Mouse (Mus musculus): ENCODE results near the gene Slc30a2. TPM values are rescaled to one million over a fixed set of nuclear protein-coding genes. Genes with fewer than 3 reads are reported as not detected.
"Not testable (repeated sequence)": the region's sequence is repeated elsewhere in the genome, so short reads cannot be mapped to it uniquely, and the experiment has no call there.

Gene Slc30a2
- total RNA-seq, 2 experiments from 2014 or later, result not detected

DNA sequence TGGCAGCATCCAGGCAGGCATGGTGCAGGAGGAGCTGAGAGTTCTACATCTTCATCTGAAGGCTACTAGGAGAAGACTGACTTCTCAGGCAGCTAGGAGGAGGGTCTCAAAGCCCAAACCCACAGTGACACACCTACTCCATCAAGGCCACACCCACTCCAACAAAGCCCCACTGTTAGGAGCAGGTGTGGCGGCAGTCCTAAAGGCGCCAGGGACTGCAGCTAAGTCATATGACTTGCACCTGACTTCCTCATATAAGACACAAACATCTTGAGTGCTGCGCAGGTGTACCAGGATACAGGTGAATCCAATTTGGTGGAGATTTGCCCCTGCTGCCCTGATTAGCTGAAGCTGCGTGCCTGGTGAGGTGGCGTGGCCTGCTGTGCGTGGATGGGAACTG lies 40.8 kb downstream of the Slc30a2 start, which contains the start of gene Extl1:
TSS of gene Extl1 (minus strand) at position 101 of the 400 bp plus-strand sequence.
- DNase-seq (ENCODE audit: extremely low spot score in 1 of 2, low spot score in 2 of 2); intact Hi-C loops (cut with DNase I): not testable (repeated sequence)

DNA sequence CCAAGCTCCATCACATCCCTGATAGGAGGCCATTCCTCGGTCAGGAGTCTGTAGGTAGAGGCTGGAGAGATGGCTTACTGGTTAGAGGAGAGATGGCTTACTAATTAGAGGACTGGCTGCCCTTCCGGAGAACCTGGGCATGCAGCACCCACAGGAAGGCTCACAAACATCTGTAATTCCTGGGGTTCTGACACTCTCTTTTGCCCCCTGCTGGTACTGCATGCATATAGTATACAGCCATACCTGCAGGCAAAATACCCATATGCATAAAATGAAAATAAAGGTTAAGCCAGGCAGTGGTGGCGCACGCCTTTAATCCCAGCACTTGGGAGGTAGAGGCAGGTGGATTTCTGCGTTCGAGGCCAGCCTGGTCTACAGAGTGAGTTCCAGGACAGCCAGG lies 44.3 kb downstream of the Slc30a2 start:
- DNase-seq (ENCODE audit: extremely low spot score in 1 of 2, low spot score in 2 of 2), result no peak
- intact Hi-C loops (cut with DNase I), result no loop called here

DNA sequence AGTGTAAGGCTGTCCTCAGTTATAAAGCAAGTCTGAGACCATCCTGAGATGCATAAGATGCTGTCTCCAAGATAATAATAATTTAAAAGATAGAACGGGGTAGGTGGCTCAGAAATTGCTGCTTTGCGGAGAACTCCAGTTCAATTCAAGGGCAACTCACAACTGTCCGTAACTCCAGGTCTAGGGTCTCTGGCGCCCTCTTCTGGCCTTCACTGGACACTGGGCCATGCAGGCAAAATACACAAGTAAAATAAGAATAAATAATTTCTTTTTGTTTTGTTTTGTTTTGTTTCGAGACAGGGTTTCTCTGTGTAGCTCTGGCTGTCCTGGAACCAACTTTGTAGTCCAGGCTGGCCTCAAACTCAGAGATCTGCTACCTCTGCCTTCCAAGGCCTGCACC lies 45.4 kb downstream of the Slc30a2 start:
- intact Hi-C loops (cut with DNase I), result no loop called here
- DNase-seq (ENCODE audit: extremely low spot score in 1 of 2, low spot score in 2 of 2), result peak in 1 of 2 experiments; percentile 64

DNA sequence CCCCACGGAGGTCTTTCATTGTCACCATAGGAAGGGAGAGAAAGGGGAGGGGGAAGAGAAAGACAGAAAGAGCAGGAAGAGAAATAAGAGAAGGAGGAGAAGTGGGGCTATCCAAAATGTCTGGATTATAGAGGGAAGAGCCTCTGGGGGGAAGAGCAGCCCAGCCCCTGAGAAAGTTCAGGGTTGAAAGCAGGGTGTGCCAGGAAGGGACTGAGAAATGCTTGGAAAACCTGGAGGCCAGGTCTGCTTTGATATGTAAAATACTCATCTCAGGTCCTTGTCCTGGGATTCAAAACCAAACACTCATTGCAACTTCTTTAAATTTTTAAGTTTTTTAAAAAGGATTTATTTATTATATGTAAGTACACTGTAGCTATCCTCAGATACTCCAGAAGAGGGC lies 48.7 kb downstream of the Slc30a2 start:
- DNase-seq (ENCODE audit: extremely low spot score in 1 of 2, low spot score in 2 of 2), result no peak
- intact Hi-C loops (cut with DNase I), result no loop called here

DNA sequence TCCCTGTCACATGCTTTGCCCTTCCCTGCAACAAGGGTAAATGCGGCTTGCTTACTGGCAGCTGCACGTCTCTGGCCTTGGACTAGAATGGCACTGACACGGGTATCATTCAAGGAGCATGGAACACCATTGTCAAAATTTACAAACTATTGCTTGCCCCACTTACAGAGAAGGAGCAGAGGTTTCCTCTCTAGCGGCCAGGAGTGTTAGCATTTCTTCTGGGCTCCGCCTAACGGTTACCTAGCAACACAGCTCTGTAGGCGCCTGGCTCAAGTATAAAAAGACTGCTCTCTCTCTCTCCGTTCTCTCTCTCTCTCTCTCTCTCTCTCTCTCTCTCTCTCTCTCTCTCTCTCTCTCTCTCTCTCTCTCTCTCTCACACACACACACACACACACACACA lies 49.6 kb downstream of the Slc30a2 start:
- intact Hi-C loops (cut with DNase I), result no loop called here
- no peak for DNase-seq (ENCODE audit: extremely low spot score in 1 of 2, low spot score in 2 of 2)

DNA sequence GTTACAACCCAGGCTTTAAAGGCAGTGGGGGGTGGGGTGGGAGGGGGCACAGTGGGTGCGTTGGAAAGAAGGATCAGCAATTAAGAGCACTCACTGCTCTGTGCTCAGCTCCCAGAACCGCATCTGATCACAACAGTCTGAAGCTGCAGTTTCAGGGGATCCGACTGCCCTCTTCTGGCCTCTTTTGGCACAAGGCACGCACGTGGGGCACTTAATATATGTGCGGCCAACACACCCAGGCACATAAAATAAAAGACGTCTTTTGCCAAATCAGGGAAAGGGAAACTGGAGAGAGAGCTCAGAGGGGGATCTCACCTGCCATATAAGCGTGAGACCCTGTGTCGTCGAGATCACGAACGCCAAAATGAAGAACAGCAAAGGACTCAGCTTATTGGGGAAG lies 50.0 kb downstream of the Slc30a2 start:
- intact Hi-C loops (cut with DNase I), result no loop called here
- DNase-seq (ENCODE audit: extremely low spot score in 1 of 2, low spot score in 2 of 2), result peak in 1 of 2 experiments; percentile 50

DNA sequence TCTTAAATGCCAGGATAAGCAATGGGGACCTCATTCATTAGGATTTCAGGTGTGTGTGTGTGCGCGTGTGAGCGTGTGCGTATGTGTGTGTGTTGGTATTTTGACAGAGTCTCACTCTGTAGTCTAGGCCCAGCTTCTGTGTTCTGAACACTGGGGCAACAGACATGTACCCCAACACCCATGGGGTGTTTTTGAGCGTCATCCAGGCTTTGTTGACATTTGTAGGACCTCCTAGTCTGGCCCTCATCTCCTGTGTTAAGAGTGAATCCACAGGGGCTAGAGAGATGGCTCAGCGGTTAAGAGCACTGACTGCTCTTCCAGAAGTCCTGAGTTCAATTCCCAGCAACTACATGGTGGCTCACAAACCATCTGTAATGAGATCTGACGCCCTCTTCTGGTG lies 52.2 kb downstream of the Slc30a2 start:
- intact Hi-C loops (cut with DNase I), result no loop called here
- no peak for DNase-seq (ENCODE audit: extremely low spot score in 1 of 2, low spot score in 2 of 2)

DNA sequence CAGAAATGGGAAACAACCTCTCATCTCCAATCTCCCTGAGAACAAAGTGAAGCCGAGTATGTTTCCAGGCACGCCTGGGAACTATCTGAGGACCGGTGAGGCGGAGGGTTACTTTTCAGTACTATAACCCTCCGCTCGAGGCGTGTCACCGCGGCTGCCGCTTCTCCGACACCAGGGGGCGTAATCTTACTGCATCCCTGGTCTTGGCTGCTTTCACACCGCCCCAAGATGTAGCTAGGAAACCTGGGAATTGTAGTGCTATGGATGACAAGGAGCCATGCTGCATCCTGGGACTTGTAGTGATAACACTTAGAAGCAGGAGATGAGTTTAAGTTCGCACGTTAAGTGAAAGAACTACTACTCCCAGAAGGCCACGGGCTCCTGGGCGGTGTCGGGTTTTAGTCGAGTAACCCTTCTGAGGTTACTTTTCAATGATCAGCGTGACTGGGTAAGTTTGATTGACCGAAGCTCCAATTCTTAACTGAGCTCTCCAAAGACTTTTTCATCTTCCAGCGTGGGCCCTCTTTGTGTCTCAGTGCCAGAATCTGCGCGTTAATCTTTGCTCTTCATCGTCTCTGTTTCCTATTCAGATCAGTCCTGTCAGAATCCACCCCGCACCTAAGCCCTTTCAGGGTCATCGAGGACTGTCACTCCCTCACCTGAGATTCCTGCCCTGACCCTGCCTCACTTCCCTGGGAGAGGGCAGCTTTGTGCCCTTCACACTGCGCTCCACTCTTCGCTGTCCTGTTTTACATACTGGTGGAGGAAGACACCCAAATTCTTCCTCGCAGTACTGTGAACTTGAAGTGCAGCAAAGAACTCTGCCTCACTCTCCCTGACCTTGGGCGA lies 53.2 kb downstream of the Slc30a2 start, which contains the start of gene Pafah2:
TSS of gene Pafah2 (plus strand) at position 344 of the 849 bp plus-strand sequence.
- intact Hi-C loops (cut with DNase I), result loop anchor here (2.0 kb wide), 2 partner anchors 75 to 83 kb away; no protein-coding TSS in a partner anchor
- peak; percentile 95 to 98 for DNase-seq (ENCODE audit: extremely low spot score in 1 of 2, low spot score in 2 of 2)

DNA sequence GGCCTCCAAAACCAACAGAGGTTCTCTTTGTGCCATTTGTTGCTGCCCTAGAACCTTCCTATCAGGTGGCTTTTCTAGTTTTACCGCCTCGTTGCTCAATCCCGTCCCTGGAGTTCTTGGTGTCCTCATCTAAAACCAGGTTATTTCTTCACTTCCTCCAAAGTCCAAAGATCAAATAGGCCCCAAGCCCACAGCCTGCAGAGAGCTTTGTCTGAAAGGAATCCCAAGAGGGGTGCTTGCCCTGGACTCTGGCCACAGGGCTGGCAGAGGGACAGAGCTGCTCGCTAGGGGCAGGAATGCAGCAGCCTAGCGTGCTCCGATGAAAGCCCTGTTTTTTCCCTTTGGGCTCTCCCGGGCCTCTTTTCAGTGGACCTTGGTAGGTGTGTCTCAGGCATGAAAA lies 54.1 kb downstream of the Slc30a2 start:
- DNase-seq (ENCODE audit: extremely low spot score in 1 of 2, low spot score in 2 of 2), result peak in 1 of 2 experiments; percentile 81
- intact Hi-C loops (cut with DNase I), result loop anchor here (2.0 kb wide), 2 partner anchors 74 to 82 kb away; no protein-coding TSS in a partner anchor

DNA sequence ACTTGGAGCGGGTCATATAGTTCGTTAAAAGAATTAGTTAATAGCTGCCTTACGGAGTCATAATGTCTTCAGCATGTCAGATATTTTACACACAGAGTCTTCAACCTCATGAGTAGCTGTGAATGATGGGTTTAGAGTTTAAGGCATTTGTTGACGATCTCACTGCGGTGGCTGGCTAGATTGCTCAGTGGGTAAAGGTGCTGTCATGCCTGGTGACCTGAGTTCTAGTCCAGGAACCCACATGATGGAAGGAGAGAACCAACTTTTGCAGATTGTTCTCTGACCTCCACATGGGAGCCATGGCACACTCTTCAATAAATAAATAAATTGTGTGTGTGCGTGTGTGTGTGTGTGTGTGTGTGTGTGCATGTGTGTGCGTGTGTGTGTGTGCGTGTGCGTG lies 54.8 kb downstream of the Slc30a2 start:
- DNase-seq (ENCODE audit: extremely low spot score in 1 of 2, low spot score in 2 of 2), result no peak

DNA sequence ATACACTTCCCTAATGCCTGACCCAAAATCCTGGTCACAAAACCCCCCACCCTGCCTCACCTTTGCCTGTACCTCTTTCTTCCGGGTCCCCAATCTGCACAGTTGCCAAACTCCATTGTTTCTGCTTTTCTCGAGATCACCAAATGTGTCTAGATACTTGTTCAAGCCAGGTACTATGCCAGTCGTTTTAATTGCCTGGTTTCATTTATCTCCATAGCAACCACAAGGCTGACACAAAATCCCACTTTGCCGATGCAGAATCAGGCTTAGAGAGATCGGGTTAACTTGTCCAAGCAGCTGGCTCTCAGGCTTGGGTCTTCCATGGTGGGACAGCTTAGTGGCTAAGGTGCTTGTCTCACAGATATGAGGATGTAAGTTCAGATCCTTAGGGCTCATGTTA lies 57.2 kb downstream of the Slc30a2 start:
- no peak for DNase-seq (ENCODE audit: extremely low spot score in 1 of 2, low spot score in 2 of 2)
- intact Hi-C loops (cut with DNase I), result loop anchor here (5.0 kb wide), 1 partner anchor 37 kb away; no protein-coding TSS in a partner anchor

More for the DNA sequence above, 54.8 kb downstream of the Slc30a2 start:
- intact Hi-C loops (cut with DNase I), result loop anchor here (2.0 kb wide), 2 partner anchors 73 to 81 kb away; no protein-coding TSS in a partner anchor

DNA sequence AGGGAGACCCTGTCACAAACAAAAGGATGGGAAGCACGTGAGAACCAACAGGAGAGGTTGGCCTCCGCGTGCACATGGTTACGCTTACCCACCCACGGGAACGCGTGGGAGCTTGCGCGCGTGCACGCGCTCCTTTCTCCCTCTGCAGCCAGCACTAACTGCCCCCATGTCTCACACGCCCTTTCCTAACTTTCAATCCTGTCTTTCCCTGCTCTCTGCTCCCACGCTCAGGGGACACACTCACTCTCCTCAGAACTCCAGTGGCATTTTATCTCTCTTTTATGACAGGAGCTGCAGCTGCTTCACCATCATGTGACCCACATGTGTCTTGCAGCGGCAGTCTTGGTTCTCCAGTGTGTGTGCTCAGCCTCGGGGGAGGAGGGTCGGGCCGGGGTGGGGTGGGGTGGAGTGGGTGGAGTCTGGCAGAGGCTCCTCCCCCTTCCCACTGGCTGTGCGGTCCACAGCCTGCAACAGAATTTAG lies 58.2 kb downstream of the Slc30a2 start:
- intact Hi-C loops (cut with DNase I), result loop anchor here (5.0 kb wide), 1 partner anchor 36 kb away; no protein-coding TSS in a partner anchor
- DNase-seq (ENCODE audit: extremely low spot score in 1 of 2, low spot score in 2 of 2), result peak; percentile 63 to 77

DNA sequence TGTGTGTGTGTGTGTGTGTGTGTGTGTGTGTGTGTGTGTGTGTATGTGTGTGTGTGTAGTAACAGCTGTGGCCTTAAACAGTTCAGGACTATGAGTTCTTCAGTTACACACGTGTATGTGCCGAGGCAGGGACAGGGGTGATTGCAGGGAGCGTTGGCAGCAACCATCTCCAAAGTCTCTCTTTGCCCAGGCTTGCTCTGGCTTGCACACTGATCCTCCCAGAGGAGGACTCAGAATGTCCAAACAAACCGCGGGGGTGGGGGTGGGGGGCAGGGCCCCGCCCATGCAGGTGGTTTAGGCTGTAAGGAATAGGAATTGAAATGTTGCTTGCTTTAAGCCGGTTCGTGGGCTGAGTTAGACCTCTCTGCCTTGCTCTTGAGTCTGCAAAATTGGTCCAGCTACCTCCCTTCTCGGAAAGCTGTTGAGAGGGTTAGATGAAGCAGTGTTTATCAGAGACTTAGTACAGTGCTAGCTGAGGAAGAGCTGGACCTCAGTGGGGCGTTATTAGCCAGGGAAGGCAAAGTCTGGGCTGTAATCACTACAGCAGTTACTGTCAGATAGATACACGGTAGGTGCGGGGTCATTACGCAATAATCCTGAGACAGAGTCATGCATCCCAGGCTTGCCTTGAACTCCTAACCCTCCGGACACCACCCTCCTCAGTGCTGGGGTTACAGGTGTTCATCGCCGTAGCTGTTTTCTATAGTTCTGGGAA lies 59.0 kb downstream of the Slc30a2 start:
- no peak for DNase-seq (ENCODE audit: extremely low spot score in 1 of 2, low spot score in 2 of 2)
- intact Hi-C loops (cut with DNase I), result loop anchor here (5.0 kb wide), 1 partner anchor 35 kb away; no protein-coding TSS in a partner anchor

DNA sequence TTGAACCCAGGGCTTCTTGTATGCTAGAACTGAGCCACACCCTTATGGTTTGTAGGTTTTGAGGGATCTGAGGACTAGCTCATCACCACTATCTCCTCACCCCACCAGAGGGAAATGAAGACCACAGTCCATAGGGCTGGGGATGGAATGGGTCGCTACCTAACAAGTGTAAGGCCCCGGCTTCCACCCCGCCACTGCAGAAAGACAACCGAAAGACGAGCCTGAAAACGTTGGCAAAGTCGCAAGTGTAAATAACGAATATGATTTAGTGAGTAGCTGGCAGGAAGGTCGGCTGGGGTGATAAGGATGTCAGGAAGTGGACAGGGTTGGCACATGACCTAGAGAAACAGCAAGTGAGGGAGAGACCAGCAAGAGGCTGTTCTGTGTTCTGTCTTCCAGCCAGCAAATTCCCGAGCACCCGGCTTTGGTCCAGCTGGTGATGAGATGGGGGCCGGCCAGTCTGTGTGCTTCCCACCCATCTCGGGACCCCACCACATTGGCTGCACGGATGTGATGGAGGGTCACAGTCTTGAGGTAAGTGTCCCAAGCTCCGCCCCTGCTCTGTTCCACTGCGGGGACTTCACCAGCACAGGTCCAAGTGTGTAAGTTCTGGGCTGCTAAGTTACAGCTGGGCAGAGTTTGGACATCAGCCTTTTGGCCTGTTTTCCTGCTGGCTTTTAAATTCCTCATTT lies 59.7 kb downstream of the Slc30a2 start:
- DNase-seq (ENCODE audit: extremely low spot score in 1 of 2, low spot score in 2 of 2), result peak in 1 of 2 experiments; percentile 67
- intact Hi-C loops (cut with DNase I), result loop anchor here (5.0 kb wide), 1 partner anchor 35 kb away; no protein-coding TSS in a partner anchor

DNA sequence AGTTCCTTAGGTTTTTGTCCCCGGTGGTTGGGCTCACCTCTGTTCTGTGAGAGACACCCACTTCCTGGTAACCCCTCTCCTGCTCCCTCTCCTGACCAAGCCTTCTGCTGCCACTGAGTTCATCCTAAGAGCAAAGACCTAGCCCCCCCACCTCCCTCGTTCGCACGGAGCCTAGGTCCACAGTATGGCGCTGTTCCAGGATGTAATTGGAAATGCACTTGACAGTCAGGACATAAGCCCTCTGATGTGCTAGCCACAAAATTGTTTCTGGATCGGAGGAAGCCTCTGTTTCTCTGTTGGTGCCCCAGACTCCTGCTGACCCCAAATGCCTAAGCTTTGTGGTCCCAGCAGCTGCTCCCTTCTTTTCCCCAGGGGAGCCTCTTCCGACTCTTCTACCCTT lies 60.7 kb downstream of the Slc30a2 start:
- intact Hi-C loops (cut with DNase I), result loop anchor here (5.0 kb wide), 1 partner anchor 34 kb away; no protein-coding TSS in a partner anchor
- no peak for DNase-seq (ENCODE audit: extremely low spot score in 1 of 2, low spot score in 2 of 2)

All from left cerebral cortex, postnatal 10 days (tissue).